Mouse (Mus musculus) lung, adult 18-20 months (tissue): ENCODE measurements around the gene Ist1.

Source experiments
- DNase-seq, 2 experiments: peaks; one replicate each; pipeline ENCODE4 v3.0.0; 2022; ENCODE audit warnings: mixed read lengths in 2 of 2

The Ist1 gene

GRCm38 (mm10) chr8:109681535-109681934 is 11.5 kb downstream of the Ist1 start:
- no peak for DNase-seq

- no peak for DNase-seq
Observed at GRCm38 (mm10) chr8:109675896-109676643, 17.0 kb downstream of the Ist1 start.

- peak; percentile 16 to 41 for DNase-seq
Observed at GRCm38 (mm10) chr8:109673596-109673995, 19.5 kb downstream of the Ist1 start.

- DNase-seq: no peak
Observed at GRCm38 (mm10) chr8:109672656-109673055, 20.4 kb downstream of the Ist1 start.

- no peak for DNase-seq
Observed at GRCm38 (mm10) chr8:109666616-109667015, 26.4 kb downstream of the Ist1 start.

GRCm38 (mm10) chr8:109662328-109662727 is 30.7 kb downstream of the Ist1 start:
- DNase-seq: no peak

- no peak for DNase-seq
Observed at GRCm38 (mm10) chr8:109656860-109657259, 36.2 kb downstream of the Ist1 start.

GRCm38 (mm10) chr8:109650801-109651200 is 42.3 kb downstream of the Ist1 start:
- DNase-seq: no peak

GRCm38 (mm10) chr8:109648469-109648868 is 44.6 kb downstream of the Ist1 start:
- no peak for DNase-seq

- DNase-seq: no peak
Observed at GRCm38 (mm10) chr8:109647331-109647730, 45.7 kb downstream of the Ist1 start.

- DNase-seq: no peak
Observed at GRCm38 (mm10) chr8:109641236-109641635, 51.8 kb downstream of the Ist1 start.

GRCm38 (mm10) chr8:109640410-109640809 is 52.6 kb downstream of the Ist1 start:
- DNase-seq: no peak

GRCm38 (mm10) chr8:109638851-109639250 is 54.2 kb downstream of the Ist1 start:
- DNase-seq: no peak

- no peak for DNase-seq
Observed at GRCm38 (mm10) chr8:109635146-109635545, 57.9 kb downstream of the Ist1 start.

GRCm38 (mm10) chr8:109632498-109632897 is 60.6 kb downstream of the Ist1 start:
- no peak for DNase-seq

GRCm38 (mm10) chr8:109628638-109629037 is 64.4 kb downstream of the Ist1 start:
- DNase-seq: no peak
